Mouse (Mus musculus): ENCODE results near the gene Fbxo2. TPM values are rescaled to one million over a fixed set of nuclear protein-coding genes. Genes with fewer than 3 reads are reported as not detected.

Gene Fbxo2
- polyA plus RNA-seq, 1 experiment from 2014 or later, result 0.70 TPM

DNA sequence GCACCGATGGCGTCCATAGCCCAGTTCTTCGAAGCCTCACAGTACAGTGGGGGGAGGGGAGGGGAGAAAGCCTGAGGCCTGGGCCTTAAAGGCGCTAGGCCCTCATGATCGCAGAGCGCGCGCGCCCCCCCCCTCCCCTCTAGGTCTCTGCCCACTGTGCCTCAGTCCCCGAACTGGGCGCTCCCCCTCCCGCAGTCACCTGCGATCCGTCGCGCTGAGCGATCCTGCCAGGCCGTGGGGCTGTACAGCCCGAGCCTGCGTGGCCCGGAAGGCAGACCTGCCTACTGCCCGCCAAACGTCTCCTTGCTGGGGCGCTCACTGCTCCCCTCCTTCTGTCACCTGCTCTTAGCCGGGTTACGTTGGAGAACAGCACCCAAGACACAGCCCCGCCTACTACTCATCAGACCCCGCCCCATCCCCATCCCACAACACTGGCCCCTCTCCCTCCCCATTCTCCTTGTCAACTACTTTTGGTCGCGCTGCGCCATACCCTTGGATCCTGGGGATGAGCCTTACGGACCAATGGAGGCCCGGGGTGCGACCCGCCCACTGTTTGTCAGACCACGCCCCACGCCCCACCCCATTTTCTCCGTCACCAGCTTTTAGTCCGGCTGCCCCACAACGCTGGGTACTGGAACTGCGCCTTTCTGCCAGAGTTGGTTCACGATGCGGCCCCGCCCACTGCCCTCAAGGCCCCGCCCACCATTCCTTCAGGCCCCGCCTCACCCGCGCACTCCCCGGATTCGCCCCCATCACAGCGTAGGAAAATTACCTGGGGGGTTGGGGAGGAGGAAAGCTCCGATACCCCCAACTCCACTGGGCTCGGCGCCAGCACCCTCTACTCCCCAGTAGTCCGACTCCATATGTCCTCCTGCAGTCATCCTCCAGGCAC is 631 bp upstream of the Fbxo2 start:
- Histone ChIP-seq H3K27me3 (replicated peaks) (peaks cover 49% of the 10 kb centered on the region), H3K4me2 (peak overlapping the region; percentile 98), H3K9ac (peak overlapping the region; percentile 87), H3K4me1 (replicated peaks) (peaks cover 33% of the 10 kb centered on the region), H3K4me3 (peak overlapping the region; percentile 79), H3K9me3 (replicated peaks) (no peaks in the 10 kb centered on the region), H3K27ac (ENCODE audit: poor library complexity, severe bottlenecking) (peak overlapping the region; percentile 73), H3K36me3 (peaks cover 26% of the 10 kb centered on the region)
- ATAC-seq (ENCODE audit: insufficient number of reproducible peaks, low FRiP score), result peak; percentile 92
- under 1% methylated on average over 51 of the region's 55 CpGs for WGBS

DNA sequence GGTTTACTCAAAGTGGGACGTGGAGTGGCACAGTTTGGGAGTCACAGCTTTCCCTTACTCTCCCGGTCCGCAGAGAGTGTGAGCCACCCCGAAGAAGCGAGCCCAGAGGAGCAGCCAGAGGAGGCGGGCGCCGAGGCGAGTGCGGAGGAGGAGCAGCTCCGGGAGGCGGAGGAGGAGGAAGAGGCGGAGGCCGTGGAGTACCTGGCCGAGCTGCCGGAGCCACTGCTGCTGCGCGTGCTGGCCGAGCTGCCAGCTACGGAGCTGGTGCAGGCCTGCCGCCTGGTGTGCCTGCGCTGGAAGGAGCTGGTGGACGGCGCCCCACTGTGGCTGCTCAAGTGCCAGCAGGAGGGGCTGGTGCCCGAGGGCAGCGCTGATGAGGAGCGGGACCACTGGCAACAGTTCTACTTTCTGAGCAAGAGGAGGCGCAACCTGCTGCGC is 3.6 kb downstream of the Fbxo2 start:
- no peak overlapping the region for H3K27ac ChIP-seq (ENCODE audit: poor library complexity, severe bottlenecking)
- no peak for ATAC-seq (ENCODE audit: insufficient number of reproducible peaks, low FRiP score)
- H3K9ac ChIP-seq, result peak overlapping the region; percentile 37; the same call in 1 of the 2 replicates
- no peaks in the 10 kb centered on the region for H3K9me3 ChIP-seq (replicated peaks)
- H3K4me3 ChIP-seq, result peak overlapping the region; percentile 45
- H3K27me3 ChIP-seq (replicated peaks), result peaks cover 82% of the 10 kb centered on the region
- H3K4me2 ChIP-seq, result peak overlapping the region; percentile 71
- H3K36me3 ChIP-seq, result no peaks in the 10 kb centered on the region
- peaks cover 34% of the 10 kb centered on the region for H3K4me1 ChIP-seq (replicated peaks)
- 1% methylated on average over 28 of the region's 29 CpGs for whole genome bisulfite sequencing

DNA sequence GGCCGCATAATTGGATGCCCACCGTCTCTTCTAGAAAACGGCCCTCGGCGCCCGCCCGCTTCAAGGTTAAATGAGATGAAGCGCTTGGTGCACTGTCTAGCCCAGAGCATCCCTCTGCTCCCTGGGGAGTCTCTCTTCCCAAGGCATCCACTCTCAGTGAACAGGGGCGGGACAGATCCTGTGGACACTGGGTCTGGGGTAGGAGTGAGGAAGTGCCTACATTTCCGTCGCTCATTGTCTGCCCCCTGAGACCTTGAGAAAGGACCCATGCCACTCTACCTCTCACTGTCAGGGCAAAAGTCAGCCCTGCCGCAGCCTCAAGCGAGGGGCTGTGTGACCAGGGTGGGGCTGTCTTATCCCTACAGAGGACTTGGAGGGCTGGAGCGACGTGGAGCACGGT is 4.0 kb downstream of the Fbxo2 start:
- H3K36me3 ChIP-seq, result no peaks in the 10 kb centered on the region
- H3K27me3 ChIP-seq (replicated peaks), result peaks cover 84% of the 10 kb centered on the region
- peak overlapping the region; percentile 45 for H3K4me3 ChIP-seq
- no peak overlapping the region for H3K9ac ChIP-seq
- H3K4me1 ChIP-seq (replicated peaks), result peaks cover 31% of the 10 kb centered on the region
- H3K9me3 ChIP-seq (replicated peaks), result no peaks in the 10 kb centered on the region
- no peak overlapping the region for H3K27ac ChIP-seq (ENCODE audit: poor library complexity, severe bottlenecking)
- ATAC-seq (ENCODE audit: insufficient number of reproducible peaks, low FRiP score), result no peak
- peak overlapping the region; percentile 71 for H3K4me2 ChIP-seq
- WGBS, result 4% methylated on average over 16 of the region's 16 CpGs

GRCm38 (mm10) chr4:148165551-148165950 is 5.1 kb downstream of the Fbxo2 start:
- 7% methylated on average over 17 of the region's 17 CpGs for WGBS
- no peak overlapping the region for H3K4me2 ChIP-seq
- ATAC-seq (ENCODE audit: insufficient number of reproducible peaks, low FRiP score), result no peak
- H3K36me3 ChIP-seq, result no peaks in the 10 kb centered on the region
- no peak overlapping the region for H3K27ac ChIP-seq (ENCODE audit: poor library complexity, severe bottlenecking)
- H3K9me3 ChIP-seq (replicated peaks), result no peaks in the 10 kb centered on the region
- no peak overlapping the region for H3K4me3 ChIP-seq
- no peak overlapping the region for H3K9ac ChIP-seq
- peaks cover 89% of the 10 kb centered on the region for H3K27me3 ChIP-seq (replicated peaks)
- peaks cover 24% of the 10 kb centered on the region for H3K4me1 ChIP-seq (replicated peaks)

DNA sequence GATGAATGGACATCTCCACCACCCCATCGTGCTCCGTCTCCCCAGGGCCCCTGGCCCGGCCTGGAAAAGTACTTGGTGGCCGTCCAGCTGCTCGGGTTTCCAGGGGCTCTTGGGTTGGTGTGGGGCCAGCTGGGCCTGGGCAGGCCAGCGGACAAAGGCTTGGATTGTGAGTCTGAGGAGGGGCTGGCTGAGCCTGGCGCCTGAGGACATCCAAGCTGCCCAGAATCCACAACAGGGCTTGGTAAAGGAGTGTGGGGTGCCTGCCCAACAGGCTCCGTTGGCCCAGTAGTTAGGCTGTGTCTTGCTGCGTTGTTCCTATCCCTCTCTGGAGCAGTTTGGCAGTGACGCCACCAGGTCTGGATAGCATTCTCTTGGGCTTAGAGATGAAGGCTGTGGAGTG is 6.0 kb downstream of the Fbxo2 start:
- Histone ChIP-seq H3K4me3 (no peak overlapping the region), H3K27me3 (replicated peaks) (peaks cover 87% of the 10 kb centered on the region), H3K4me2 (peak overlapping the region; percentile 10), H3K9me3 (replicated peaks) (no peaks in the 10 kb centered on the region), H3K9ac (no peak overlapping the region), H3K36me3 (no peaks in the 10 kb centered on the region), H3K4me1 (replicated peaks) (peaks cover 19% of the 10 kb centered on the region; the same call in 1 of the 2 replicates), H3K27ac (ENCODE audit: poor library complexity, severe bottlenecking) (no peak overlapping the region)
- 9% methylated on average over 10 of the region's 10 CpGs for WGBS
- no peak for ATAC-seq (ENCODE audit: insufficient number of reproducible peaks, low FRiP score)

GRCm38 (mm10) chr4:148166986-148167385 is 6.6 kb downstream of the Fbxo2 start:
- H3K27me3 ChIP-seq (replicated peaks), result peaks cover 87% of the 10 kb centered on the region
- 12% methylated on average over 4 of the region's 4 CpGs for WGBS
- H3K36me3 ChIP-seq, result no peaks in the 10 kb centered on the region
- H3K27ac ChIP-seq (ENCODE audit: poor library complexity, severe bottlenecking), result no peak overlapping the region
- no peaks in the 10 kb centered on the region for H3K9me3 ChIP-seq (replicated peaks)
- ATAC-seq (ENCODE audit: insufficient number of reproducible peaks, low FRiP score), result no peak
- H3K9ac ChIP-seq, result no peak overlapping the region
- peak overlapping the region; percentile 10 for H3K4me2 ChIP-seq
- H3K4me1 ChIP-seq (replicated peaks), result peaks cover 19% of the 10 kb centered on the region; the same call in 1 of the 2 replicates
- 0 out of 2 replicates have a peak overlapping the region, but pooled peaks have one; percentile 6 for H3K4me3 ChIP-seq

DNA sequence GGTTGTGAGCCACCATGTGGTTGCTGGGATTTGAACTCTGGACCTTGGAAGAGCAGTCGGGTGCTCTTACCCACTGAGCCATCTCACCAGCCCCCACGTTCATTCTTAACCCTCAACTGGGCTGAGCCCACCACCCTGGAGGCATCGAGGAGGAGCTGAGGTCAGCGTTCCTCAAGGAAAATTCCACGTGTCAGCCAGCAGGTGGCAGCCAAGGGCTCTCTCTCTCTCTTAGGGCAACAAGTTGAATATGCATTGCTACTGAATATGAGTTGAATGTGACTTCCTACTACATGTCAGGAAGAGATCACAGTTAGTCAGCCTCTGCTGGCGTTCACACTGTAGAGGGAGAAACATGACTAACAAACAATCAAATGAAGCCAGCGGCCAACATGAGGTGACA is 7.9 kb downstream of the Fbxo2 start:
- ATAC-seq (ENCODE audit: insufficient number of reproducible peaks, low FRiP score), result no peak
- H3K4me1 ChIP-seq (replicated peaks), result peaks cover 19% of the 10 kb centered on the region; the same call in 1 of the 2 replicates
- peaks cover 87% of the 10 kb centered on the region for H3K27me3 ChIP-seq (replicated peaks)
- H3K4me3 ChIP-seq, result no peak overlapping the region
- no peak overlapping the region for H3K27ac ChIP-seq (ENCODE audit: poor library complexity, severe bottlenecking)
- 21% methylated on average over 7 of the region's 7 CpGs for WGBS
- H3K9ac ChIP-seq, result no peak overlapping the region
- no peaks in the 10 kb centered on the region for H3K9me3 ChIP-seq (replicated peaks)
- no peaks in the 10 kb centered on the region for H3K36me3 ChIP-seq
- H3K4me2 ChIP-seq, result no peak overlapping the region

GRCm38 (mm10) chr4:148169586-148169985 is 9.2 kb downstream of the Fbxo2 start:
- no peak overlapping the region for H3K4me2 ChIP-seq
- H3K27me3 ChIP-seq (replicated peaks), result peaks cover 85% of the 10 kb centered on the region
- peaks cover under 1% of the 10 kb centered on the region; the same call in 1 of the 2 replicates for H3K9me3 ChIP-seq (replicated peaks)
- peaks cover 12% of the 10 kb centered on the region; the same call in 1 of the 2 replicates for H3K4me1 ChIP-seq (replicated peaks)
- H3K9ac ChIP-seq, result no peak overlapping the region
- H3K27ac ChIP-seq (ENCODE audit: poor library complexity, severe bottlenecking), result no peak overlapping the region
- H3K36me3 ChIP-seq, result no peaks in the 10 kb centered on the region
- 11% methylated on average over 15 of the region's 15 CpGs for WGBS
- no peak for ATAC-seq (ENCODE audit: insufficient number of reproducible peaks, low FRiP score)
- no peak overlapping the region for H3K4me3 ChIP-seq

DNA sequence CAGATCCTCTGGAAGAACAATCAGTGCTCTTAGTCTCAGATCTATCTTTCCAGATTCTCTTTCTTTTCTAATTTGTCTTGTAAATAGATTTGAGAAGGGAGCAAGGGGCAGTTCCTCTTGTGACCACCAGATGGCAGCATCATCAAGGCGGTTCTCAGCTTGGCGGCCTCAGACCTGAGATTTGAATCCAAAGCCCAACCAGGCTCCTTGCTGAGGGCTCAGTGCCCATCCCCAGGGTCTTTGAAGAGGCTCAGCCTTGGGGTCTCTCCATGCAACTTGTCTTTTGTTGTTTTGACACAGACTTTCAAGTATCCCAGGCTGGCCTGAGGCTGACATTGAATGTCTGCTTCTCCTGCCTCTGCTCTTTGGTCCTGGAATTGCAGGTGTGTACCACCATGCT is 10.4 kb downstream of the Fbxo2 start:
- Histone ChIP-seq H3K27me3 (replicated peaks) (peaks cover 85% of the 10 kb centered on the region), H3K4me3 (no peak overlapping the region), H3K27ac (ENCODE audit: poor library complexity, severe bottlenecking) (no peak overlapping the region), H3K4me2 (no peak overlapping the region), H3K9me3 (replicated peaks) (peaks cover 5% of the 10 kb centered on the region; the same call in 1 of the 2 replicates), H3K4me1 (replicated peaks) (peaks cover 8% of the 10 kb centered on the region; the same call in 1 of the 2 replicates), H3K36me3 (no peaks in the 10 kb centered on the region), H3K9ac (no peak overlapping the region)
- no peak for ATAC-seq (ENCODE audit: insufficient number of reproducible peaks, low FRiP score)
- WGBS, result 6% methylated on average over 2 of the region's 2 CpGs

DNA sequence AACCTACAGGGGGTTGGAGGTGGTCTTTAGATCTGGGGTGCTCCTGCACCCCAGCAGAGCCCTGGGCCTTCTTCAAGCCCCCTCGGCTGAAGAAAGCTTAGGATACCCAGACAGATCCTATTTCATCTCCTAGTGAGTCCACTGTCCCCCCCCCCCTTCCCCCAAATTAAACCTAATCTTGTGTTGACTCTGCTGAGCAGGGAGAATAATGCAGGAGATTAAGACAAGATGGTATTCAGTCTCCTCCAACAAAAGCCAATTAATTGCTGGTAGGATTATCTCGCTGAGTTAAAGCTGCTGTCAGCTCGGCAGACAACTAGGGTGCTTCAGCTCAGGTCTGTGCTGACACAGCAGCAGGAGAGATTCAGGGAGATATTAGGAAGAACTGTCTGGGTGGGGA is 10.8 kb downstream of the Fbxo2 start:
- Histone ChIP-seq H3K9ac (no peak overlapping the region), H3K4me2 (no peak overlapping the region), H3K4me1 (replicated peaks) (peaks cover 8% of the 10 kb centered on the region; the same call in 1 of the 2 replicates), H3K27me3 (replicated peaks) (peaks cover 85% of the 10 kb centered on the region), H3K36me3 (no peaks in the 10 kb centered on the region), H3K9me3 (replicated peaks) (peaks cover 5% of the 10 kb centered on the region; the same call in 1 of the 2 replicates), H3K4me3 (no peak overlapping the region), H3K27ac (ENCODE audit: poor library complexity, severe bottlenecking) (no peak overlapping the region)
- WGBS, result 36% methylated on average over 3 of the region's 3 CpGs
- ATAC-seq (ENCODE audit: insufficient number of reproducible peaks, low FRiP score), result no peak

DNA sequence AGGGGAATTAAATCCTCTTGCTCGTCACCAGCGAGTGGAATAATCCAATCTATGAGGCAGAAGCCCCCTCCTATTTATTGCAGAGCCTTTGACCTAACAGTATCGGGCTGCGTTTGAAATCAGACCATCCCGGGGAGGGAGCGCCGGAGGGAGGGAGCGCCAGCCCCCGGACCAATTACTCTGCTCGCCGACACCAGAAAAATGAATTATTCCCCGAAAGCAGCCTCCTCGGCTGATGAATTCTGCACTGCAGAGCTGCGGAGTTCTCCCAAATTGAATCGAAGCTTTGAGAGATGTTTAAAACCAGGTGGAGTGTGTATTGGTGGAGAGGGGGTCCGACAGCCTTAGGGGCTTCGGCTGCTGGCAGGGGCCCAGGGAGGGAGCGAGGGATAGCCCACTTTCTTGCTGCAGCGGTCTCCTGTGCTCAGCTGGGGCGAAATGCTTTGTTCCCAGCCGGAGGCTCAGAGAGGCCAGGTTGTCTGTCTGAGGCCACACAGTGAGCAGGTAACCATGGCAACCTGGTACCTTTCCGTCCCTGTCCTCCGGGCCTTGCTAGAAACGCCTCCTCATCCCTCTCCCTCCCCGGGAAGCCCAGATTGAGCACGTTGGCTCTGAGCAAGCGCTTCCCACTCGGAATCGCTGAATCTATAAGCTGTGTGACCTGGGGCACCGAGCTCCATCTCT is 13.5 kb downstream of the Fbxo2 start:
- Histone ChIP-seq H3K4me3 (no peak overlapping the region), H3K9ac (no peak overlapping the region), H3K27me3 (replicated peaks) (peaks cover 89% of the 10 kb centered on the region), H3K27ac (ENCODE audit: poor library complexity, severe bottlenecking) (no peak overlapping the region), H3K9me3 (replicated peaks) (peaks cover 5% of the 10 kb centered on the region; the same call in 1 of the 2 replicates), H3K4me2 (no peak overlapping the region), H3K36me3 (no peaks in the 10 kb centered on the region), H3K4me1 (replicated peaks) (no peaks in the 10 kb centered on the region)
- ATAC-seq (ENCODE audit: insufficient number of reproducible peaks, low FRiP score), result no peak
- 3% methylated on average over 30 of the region's 30 CpGs for WGBS
